Mouse (Mus musculus): ENCODE measurements around the gene Rara. TPM values are rescaled to one million over a fixed set of nuclear protein-coding genes. Genes with fewer than 3 reads are reported as not detected.

The Rara gene
- polyA plus RNA-seq, 1 experiment: 6.3 TPM

- H3K27ac ChIP-seq (ENCODE audit: insufficient read depth, low read length): no peak overlapping the region
- H3K4me1 ChIP-seq (ENCODE audit: control insufficient read depth, insufficient read depth, low read length): peaks cover 8% of the 10 kb centered on the region
- TF ChIP-seq POLR2A (IDR thresholded peaks at IDR 0.05; ENCODE audit: extremely low read depth, insufficient read depth, low read length) (no peak), CTCF (IDR thresholded peaks at IDR 0.05; ENCODE audit: extremely low read depth, insufficient read depth, low read length) (no peak)
- no peak overlapping the region for H3K4me3 ChIP-seq (ENCODE audit: insufficient read depth, low read length)
Measured at GRCm38 (mm10) chr11:98971316-98972031, 43.9 kb downstream of the Rara start.

GRCm38 (mm10) chr11:98972215-98972614 is 44.6 kb downstream of the Rara start:
- peaks cover 5% of the 10 kb centered on the region for H3K4me1 ChIP-seq (ENCODE audit: control insufficient read depth, insufficient read depth, low read length)
- no peak overlapping the region for H3K27ac ChIP-seq (ENCODE audit: insufficient read depth, low read length)
- TF ChIP-seq CTCF (IDR thresholded peaks at IDR 0.05; ENCODE audit: extremely low read depth, insufficient read depth, low read length) (peak; percentile 82), POLR2A (IDR thresholded peaks at IDR 0.05; ENCODE audit: extremely low read depth, insufficient read depth, low read length) (no peak)
- no peak overlapping the region for H3K4me3 ChIP-seq (ENCODE audit: insufficient read depth, low read length)

GRCm38 (mm10) chr11:98972801-98973360 is 45.3 kb downstream of the Rara start:
- no peak overlapping the region for H3K27ac ChIP-seq (ENCODE audit: insufficient read depth, low read length)
- no peak overlapping the region for H3K4me3 ChIP-seq (ENCODE audit: insufficient read depth, low read length)
- H3K4me1 ChIP-seq (ENCODE audit: control insufficient read depth, insufficient read depth, low read length): peaks cover 5% of the 10 kb centered on the region; the same call in 1 of the 2 replicates
- TF ChIP-seq CTCF (IDR thresholded peaks at IDR 0.05; ENCODE audit: extremely low read depth, insufficient read depth, low read length) (no peak), POLR2A (IDR thresholded peaks at IDR 0.05; ENCODE audit: extremely low read depth, insufficient read depth, low read length) (no peak)

- H3K27ac ChIP-seq (ENCODE audit: insufficient read depth, low read length): no peak overlapping the region
- no peak for TF ChIP-seq CTCF (IDR thresholded peaks at IDR 0.05; ENCODE audit: extremely low read depth, insufficient read depth, low read length)
- no peak overlapping the region for H3K4me3 ChIP-seq (ENCODE audit: insufficient read depth, low read length)
- peaks cover 5% of the 10 kb centered on the region; the same call in 1 of the 2 replicates for H3K4me1 ChIP-seq (ENCODE audit: control insufficient read depth, insufficient read depth, low read length)
Measured at GRCm38 (mm10) chr11:98973584-98973983, 46.0 kb downstream of the Rara start.

GRCm38 (mm10) chr11:98974213-98974612 is 46.6 kb downstream of the Rara start:
- Histone ChIP-seq H3K4me1 (ENCODE audit: control insufficient read depth, insufficient read depth, low read length) (peaks cover 3% of the 10 kb centered on the region; the same call in 1 of the 2 replicates), H3K4me3 (ENCODE audit: insufficient read depth, low read length) (no peak overlapping the region), H3K27ac (ENCODE audit: insufficient read depth, low read length) (no peak overlapping the region)
- TF ChIP-seq CTCF (IDR thresholded peaks at IDR 0.05; ENCODE audit: extremely low read depth, insufficient read depth, low read length): no peak
- TF ChIP-seq POLR2A (IDR thresholded peaks at IDR 0.05; ENCODE audit: extremely low read depth, insufficient read depth, low read length): no peak

GRCm38 (mm10) chr11:98974871-98975719 is 47.5 kb downstream of the Rara start:
- TF ChIP-seq POLR2A (IDR thresholded peaks at IDR 0.05; ENCODE audit: extremely low read depth, insufficient read depth, low read length): no peak
- TF ChIP-seq CTCF (IDR thresholded peaks at IDR 0.05; ENCODE audit: extremely low read depth, insufficient read depth, low read length): peak; percentile 89
- Histone ChIP-seq H3K4me1 (ENCODE audit: control insufficient read depth, insufficient read depth, low read length) (no peaks in the 10 kb centered on the region), H3K4me3 (ENCODE audit: insufficient read depth, low read length) (no peak overlapping the region), H3K27ac (ENCODE audit: insufficient read depth, low read length) (no peak overlapping the region)

GRCm38 (mm10) chr11:98978526-98979148 is 51.0 kb downstream of the Rara start:
- Histone ChIP-seq H3K4me1 (ENCODE audit: control insufficient read depth, insufficient read depth, low read length) (peaks cover 2% of the 10 kb centered on the region; the same call in 1 of the 2 replicates), H3K27ac (ENCODE audit: insufficient read depth, low read length) (no peak overlapping the region), H3K4me3 (ENCODE audit: insufficient read depth, low read length) (no peak overlapping the region)
- TF ChIP-seq CTCF (IDR thresholded peaks at IDR 0.05; ENCODE audit: extremely low read depth, insufficient read depth, low read length) (no peak), POLR2A (IDR thresholded peaks at IDR 0.05; ENCODE audit: extremely low read depth, insufficient read depth, low read length) (no peak)

GRCm38 (mm10) chr11:98979356-98979755 is 51.7 kb downstream of the Rara start:
- TF ChIP-seq CTCF (IDR thresholded peaks at IDR 0.05; ENCODE audit: extremely low read depth, insufficient read depth, low read length) (no peak), POLR2A (IDR thresholded peaks at IDR 0.05; ENCODE audit: extremely low read depth, insufficient read depth, low read length) (no peak)
- H3K4me1 ChIP-seq (ENCODE audit: control insufficient read depth, insufficient read depth, low read length): peaks cover 2% of the 10 kb centered on the region; the same call in 1 of the 2 replicates

More at GRCm38 (mm10) chr11:98979356-98979755, 51.7 kb downstream of the Rara start:
- no peak overlapping the region for H3K4me3 ChIP-seq (ENCODE audit: insufficient read depth, low read length)
- H3K27ac ChIP-seq (ENCODE audit: insufficient read depth, low read length): no peak overlapping the region
